Mouse (Mus musculus) small intestine, adult 10 weeks (tissue): ENCODE measurements around the gene Shbg. TPM values are rescaled to one million over a fixed set of nuclear protein-coding genes. Genes with fewer than 3 reads are reported as not detected.

Experiments
- polyA plus RNA-seq: library from polyadenylated mRNA; stranded (reverse); fragments of 350-450 nt; fragmentation: Illumina TruSeq; extraction: RNeasy Lipid Tissue Mini Kit (QIAGEN cat#74804); gene quantifications from one replicate; pipeline ENCODE4 v1.2.3, GENCODE M21; 2014; ENCODE audit warnings: low replicate concordance

Gene Shbg
- polyA plus RNA-seq: not detected

DNA sequence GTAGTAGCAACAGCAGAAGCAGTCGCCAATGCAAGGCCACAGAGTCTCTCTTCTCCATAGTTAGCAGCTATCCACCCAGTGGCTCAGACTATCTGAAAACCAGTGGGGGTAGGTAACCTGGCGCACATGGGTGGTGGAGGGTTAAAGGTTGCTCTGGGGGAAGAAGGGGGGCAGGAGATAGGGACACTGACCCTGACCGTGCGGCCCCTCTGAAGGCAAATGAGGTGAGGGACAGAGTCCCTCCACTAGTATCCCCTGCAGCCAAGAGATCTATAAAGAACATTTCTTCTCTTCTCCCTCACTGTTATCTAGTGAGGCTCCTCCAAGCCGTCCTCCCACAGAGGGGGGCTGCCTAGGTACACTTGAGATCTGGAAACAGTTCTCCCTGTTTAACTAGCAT lies at the start of gene Shbg:
Shbg (minus strand) TSS at position 101 of the 400 bp plus-strand sequence.

DNA sequence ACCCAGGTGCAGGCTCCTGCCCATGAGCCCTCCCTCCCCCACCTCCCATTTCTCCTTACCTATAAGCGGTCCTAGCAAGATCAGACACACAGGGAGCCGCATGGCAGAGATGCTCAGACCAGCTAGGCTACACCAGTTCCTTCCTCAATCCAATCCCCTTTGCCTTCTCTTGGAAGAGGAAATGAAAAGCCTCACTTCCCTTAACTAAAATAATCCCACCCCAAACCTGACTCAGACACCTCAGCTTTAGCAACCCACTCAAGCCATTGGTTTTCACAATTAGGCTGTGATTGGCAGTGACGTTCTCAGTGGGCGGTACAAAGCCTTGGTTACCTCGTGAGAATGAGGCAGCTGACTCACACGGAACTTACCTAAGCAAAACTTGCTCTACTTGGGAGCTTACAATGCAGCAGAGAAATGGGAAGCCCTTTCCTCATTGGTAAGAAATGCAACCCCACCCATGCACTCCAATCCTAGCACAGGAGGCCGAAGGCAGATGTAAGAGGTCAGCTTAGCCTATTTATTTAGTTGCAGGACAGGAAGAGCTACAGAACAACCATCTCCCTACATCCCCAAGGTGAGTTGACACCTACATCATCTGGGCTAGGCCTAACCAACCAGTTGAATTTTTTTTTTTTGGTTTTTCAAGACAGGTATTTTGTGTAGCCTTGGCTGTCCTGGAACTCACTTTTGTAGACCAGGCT lies 48.4 kb upstream of the Shbg start, which contains the start of gene Cd68:
Cd68 (minus strand) TSS at position 193 of the 704 bp plus-strand sequence.

DNA sequence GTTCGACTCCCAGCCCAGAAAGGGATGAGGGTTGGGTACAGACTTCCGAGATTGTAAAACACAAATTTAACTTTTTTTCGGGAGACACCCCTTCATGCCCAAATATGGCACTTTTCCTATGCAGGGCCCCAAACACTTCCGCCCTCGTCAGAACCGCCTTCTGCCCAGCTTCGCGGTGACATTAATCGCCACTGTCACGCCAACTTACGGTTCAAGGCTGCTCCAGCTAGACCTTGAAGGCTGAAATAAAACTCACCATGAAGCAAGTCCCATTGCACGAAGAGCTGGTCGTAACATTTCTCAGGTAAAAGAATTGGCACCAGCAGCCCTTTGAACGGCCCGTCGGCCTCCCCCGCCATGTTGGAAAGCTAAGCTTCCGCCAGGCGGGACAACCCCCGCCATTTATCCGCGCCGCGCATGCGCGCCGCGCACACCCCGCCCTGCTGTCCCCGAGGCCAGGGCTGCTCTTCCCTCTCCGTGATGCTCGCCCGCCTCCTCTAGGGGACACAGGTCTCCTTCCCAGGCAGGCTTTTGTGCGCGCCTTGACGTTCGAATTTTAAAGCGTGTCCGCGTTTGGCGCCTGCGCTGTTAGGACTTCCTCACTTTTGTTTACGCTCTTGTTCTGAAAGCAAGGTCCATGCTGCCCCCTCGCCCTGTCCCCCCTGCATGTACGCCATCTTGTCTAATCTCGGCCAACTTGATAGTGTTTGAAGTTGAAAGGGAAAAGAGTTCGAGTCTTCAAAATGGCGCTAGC lies 44.7 kb upstream of the Shbg start, which contains the start of gene Mpdu1:
Mpdu1 (minus strand) TSS at position 430 of the 754 bp plus-strand sequence.

DNA sequence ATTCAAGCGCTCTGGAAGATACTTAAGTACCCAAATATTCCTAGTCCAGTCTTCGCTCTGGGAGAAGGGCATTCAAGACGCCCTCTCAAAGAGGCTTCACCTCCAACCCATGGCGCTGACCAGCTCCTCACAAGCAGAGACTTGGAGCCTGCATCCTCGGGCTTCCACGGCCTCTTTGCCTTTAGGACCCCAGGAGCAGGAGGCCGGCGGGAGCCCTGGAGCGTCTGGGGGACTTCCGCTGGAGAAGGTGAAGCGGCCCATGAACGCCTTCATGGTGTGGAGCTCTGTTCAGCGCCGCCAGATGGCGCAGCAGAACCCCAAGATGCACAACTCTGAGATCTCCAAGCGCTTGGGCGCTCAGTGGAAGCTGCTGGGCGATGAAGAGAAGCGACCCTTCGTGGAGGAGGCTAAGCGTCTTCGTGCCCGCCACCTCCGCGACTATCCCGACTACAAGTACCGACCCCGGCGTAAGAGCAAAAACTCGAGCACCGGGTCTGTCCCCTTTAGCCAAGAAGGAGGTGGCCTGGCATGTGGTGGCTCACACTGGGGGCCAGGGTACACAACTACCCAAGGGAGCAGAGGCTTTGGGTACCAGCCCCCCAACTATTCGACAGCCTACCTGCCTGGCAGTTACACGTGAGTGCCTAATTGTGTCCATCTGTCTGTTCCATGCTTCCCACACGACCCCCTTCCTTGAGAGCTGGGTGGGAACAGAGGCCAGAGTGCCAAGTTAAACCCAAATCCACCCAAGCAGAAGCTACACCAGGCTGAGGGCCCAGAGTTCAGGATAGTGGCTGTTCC lies 37.8 kb upstream of the Shbg start, which contains the start of gene Sox15:
Sox15 (plus strand) TSS at position 51 of the 801 bp plus-strand sequence.

DNA sequence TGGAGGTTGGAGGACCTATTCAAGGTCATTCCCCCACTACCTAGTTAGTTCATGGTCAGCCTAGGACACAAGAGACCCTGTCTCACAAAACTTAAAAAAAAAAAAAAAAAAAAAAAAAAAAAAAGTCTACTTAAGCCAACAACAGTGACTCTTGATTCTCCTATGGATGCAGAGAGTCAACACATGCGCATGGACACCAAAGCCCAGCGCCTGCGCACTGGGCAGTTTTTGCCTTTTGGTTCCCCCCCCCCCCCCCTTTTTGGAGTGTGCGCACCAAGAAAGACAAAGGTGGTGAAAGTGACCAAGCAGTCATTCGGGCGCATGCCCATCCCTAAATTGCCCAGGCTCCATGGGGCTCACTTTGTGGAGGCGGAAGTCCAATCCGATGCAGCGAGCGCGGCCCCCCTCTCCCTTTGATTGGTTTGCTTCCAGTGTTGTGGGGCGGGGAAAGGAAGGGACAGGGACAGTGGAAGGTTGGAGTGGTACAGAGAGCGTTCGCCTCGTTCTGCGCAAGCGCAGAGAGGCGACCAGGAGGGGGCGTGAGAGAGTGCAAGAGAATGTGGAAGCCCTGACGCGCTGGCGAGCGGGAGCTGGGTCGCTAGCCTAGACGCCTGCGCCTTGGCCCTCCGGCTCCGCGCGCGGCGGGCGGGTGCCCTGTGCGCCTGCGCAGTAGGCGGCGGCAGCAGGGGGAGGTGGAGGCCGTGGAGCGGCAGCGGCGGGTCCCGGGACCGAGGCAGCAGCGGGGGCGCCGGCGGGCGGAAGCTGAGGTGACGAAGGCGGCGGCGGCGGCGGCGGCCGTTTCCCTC lies 14.8 kb upstream of the Shbg start, which contains the start of gene Fxr2:
Fxr2 (plus strand) TSS at position 707 of the 806 bp plus-strand sequence.

DNA sequence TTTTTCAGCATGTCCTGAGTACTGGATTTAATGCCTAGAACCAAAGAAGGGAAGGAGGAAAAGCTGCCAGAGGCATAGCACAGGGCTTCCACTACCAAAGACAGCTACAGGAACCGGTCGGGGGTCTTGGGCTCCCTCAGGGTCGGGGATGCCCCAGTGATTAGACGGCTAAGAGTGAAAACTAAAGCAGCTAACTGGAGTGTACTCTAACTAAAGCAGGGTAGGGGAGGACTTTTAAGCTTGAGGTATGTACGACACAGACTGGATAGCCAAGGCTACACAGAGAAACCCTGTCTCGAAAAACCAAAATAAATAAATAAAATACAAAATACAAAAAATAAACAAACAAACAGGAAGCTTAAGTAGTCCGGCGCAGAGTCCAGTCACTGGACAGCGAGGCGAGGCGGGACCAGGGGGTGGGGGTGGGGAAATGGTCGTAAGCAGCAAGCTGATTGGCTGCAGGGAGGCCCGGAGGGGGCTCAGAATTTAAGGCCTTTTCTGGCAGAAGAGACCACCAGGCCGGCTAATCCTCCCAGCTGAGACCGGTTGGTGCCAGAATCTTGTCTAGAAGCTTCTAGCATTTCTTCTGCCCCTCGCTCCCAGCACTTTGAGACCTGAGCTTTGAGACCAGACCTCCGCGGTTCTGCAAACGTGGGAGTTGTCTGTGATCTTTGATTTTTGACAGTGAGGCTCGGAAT lies 4.0 kb upstream of the Shbg start, which contains the start of gene Sat2:
Sat2 (plus strand) TSS at position 454 of the 698 bp plus-strand sequence.

DNA sequence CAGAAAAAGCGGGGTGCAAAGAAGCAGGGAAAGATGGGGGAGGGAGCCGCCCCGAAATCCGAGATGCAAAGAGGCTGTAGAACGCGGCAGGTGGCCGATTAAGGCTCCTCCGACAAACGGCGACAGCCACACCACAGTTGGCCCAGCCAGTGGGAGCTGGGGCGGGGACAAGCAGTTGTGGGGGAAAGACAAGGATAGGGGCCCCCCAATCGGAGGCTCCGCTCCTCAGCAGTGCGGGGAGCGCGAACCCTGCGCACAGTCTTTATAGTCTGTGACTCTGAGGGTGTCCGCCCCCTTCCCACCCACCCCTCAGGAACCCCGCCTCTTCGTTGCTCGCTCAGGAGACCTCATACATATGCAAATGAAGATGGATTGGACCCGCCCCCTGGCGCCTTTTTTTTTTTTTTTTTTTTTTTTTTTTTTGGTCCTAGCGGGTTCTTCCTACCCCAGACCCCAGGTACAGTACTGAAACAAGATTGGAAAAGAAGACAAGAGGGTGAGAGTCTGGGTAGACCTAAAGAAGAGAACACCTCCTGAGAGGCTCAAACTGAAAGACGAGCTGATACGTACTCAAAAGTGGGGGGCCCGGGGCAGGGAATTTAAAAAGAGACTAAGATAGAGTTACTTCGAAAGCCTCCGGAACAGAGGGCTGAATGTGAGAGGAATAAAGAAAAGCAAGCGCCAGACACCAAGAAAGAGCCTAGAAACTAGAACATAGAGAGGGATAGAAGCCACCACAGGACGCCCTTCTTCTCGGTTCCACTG lies 11.8 kb downstream of the Shbg start, which contains the start of gene Atp1b2:
Atp1b2 (minus strand) TSS at position 217 of the 765 bp plus-strand sequence.

DNA sequence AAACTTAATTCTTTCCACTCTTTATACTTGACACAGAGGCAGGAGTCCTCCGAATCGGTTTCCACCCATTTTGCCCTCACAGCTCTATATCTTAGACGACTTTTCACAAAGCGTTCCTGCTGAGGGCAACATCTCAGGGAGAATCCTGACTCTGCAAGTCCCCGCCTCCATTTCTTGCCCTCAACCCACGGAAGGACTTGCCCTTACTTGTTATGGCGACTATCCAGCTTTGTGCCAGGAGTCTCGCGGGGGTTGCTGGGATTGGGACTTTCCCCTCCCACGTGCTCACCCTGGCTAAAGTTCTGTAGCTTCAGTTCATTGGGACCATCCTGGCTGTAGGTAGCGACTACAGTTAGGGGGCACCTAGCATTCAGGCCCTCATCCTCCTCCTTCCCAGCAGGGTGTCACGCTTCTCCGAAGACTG lies 37.6 kb downstream of the Shbg start, which contains the start of the genes Wrap53 and Trp53:
Wrap53 (minus strand) TSS at position 165 of the 424 bp plus-strand sequence.
Trp53 (plus strand) TSS at position 269 of the 424 bp plus-strand sequence.

Other genes starting within 250 kb of the Shbg start
- 24.6 TPM for gene Chd3, start 248.5 kb downstream of the Shbg start, polyA plus RNA-seq
- 3.7 TPM for gene Naa38, start 222.4 kb downstream of the Shbg start, polyA plus RNA-seq
- 22.1 TPM for gene Cyb5d1, start 222.3 kb downstream of the Shbg start, polyA plus RNA-seq
- gene Tmem88, start 219.7 kb downstream of the Shbg start, polyA plus RNA-seq: 0.45 TPM
- 4.5 TPM for gene Kdm6b, start 204.2 kb downstream of the Shbg start, polyA plus RNA-seq
- gene Dnah2, start 68.8 kb downstream of the Shbg start, polyA plus RNA-seq: 0.37 TPM
- not detected for gene Efnb3, start 57.7 kb downstream of the Shbg start, polyA plus RNA-seq
- 0.59 TPM for gene Wrap53, start 37.6 kb downstream of the Shbg start, polyA plus RNA-seq
- 2.7 TPM for gene Trp53, start 37.5 kb downstream of the Shbg start, polyA plus RNA-seq
- 2.6 TPM for gene Atp1b2, start 12.0 kb downstream of the Shbg start, polyA plus RNA-seq
- 0.97 TPM for gene Sat2, start 4.1 kb upstream of the Shbg start, polyA plus RNA-seq
- gene Fxr2, start 15.1 kb upstream of the Shbg start, polyA plus RNA-seq: 7.3 TPM
- gene Sox15, start 37.4 kb upstream of the Shbg start, polyA plus RNA-seq: not detected
- 15.1 TPM for gene Mpdu1, start 44.7 kb upstream of the Shbg start, polyA plus RNA-seq
- gene Cd68, start 48.2 kb upstream of the Shbg start, polyA plus RNA-seq: 1.7 TPM
- 261 TPM for gene Eif4a1, start 54.5 kb upstream of the Shbg start, polyA plus RNA-seq
- gene Senp3, start 64.2 kb upstream of the Shbg start, polyA plus RNA-seq: 73.2 TPM
- gene Tnfsf13, start 67.9 kb upstream of the Shbg start, polyA plus RNA-seq: 26.8 TPM
- 0.41 TPM for gene Tnfsf12, start 77.9 kb upstream of the Shbg start, polyA plus RNA-seq
- 3.9 TPM for gene Tnfsfm13, start 78.2 kb upstream of the Shbg start, polyA plus RNA-seq
- gene Polr2a, start 140.7 kb upstream of the Shbg start, polyA plus RNA-seq: 15.6 TPM
- not detected for gene Slc35g3, start 144.1 kb upstream of the Shbg start, polyA plus RNA-seq
- 8.3 TPM for gene Zbtb4, start 148.0 kb upstream of the Shbg start, polyA plus RNA-seq
- 4.4 TPM for gene Chrnb1, start 178.0 kb upstream of the Shbg start, polyA plus RNA-seq
- 4.6 TPM for gene Fgf11, start 184.0 kb upstream of the Shbg start, polyA plus RNA-seq
- gene Tmem102, start 187.7 kb upstream of the Shbg start, polyA plus RNA-seq: 10.2 TPM
- not detected for gene Gm39566, start 197.4 kb upstream of the Shbg start, polyA plus RNA-seq
- gene Spem2, start 200.6 kb upstream of the Shbg start, polyA plus RNA-seq: not detected
- not detected for gene Spem1, start 204.3 kb upstream of the Shbg start, polyA plus RNA-seq
- 0.15 TPM for gene Nlgn2, start 219.9 kb upstream of the Shbg start, polyA plus RNA-seq
- gene Tmem256, start 220.6 kb upstream of the Shbg start, polyA plus RNA-seq: 4.2 TPM
- 0.33 TPM for gene Plscr3, start 228.5 kb upstream of the Shbg start, polyA plus RNA-seq
- gene Tnk1, start 240.8 kb upstream of the Shbg start, polyA plus RNA-seq: 5.0 TPM